Mouse (Mus musculus) neural tube, embryonic 13.5 days (tissue): ENCODE measurements at regions not wholly inside any gene's neighbourhood (a gene's known extent, or its start where the extent isn't known, plus 50 kb on each side); places are given as distances from the start of the nearest gene placed in this dataset.

Experiments used
- ATAC-seq: fragments of 200-750 bp; cut with Nextera tagmentation; 2 replicates; pipeline ENCODE4 v1.8.0; 2017; ENCODE audit warnings: low read depth, mild to moderate bottlenecking, moderate TSS enrichment, moderate library complexity
- H3K27ac ChIP-seq: fragments of 300-500 bp; sonication (generic); replicated peaks from 2 replicates; pipeline ENCODE4 v1.5.1; 2015; ENCODE audit warnings: moderate library complexity, mild to moderate bottlenecking, inconsistent platforms
- H3K27me3 ChIP-seq: fragments of 300-500 bp; sonication (generic); 2 replicates; pipeline ENCODE4 v1.6.1; 2015; ENCODE audit warnings: mild to moderate bottlenecking, inconsistent platforms
- H3K36me3 ChIP-seq: fragments of 300-500 bp; sonication (generic); 2 replicates; pipeline ENCODE4 v1.6.1; 2015; ENCODE audit warnings: mild to moderate bottlenecking, inconsistent platforms
- H3K4me1 ChIP-seq: fragments of 300-500 bp; sonication (generic); replicated peaks from 2 replicates; pipeline ENCODE4 v1.6.1; 2015; ENCODE audit warnings: inconsistent platforms
- H3K4me2 ChIP-seq: fragments of 300-500 bp; sonication (generic); 2 replicates; pipeline ENCODE4 v1.6.1; 2015; ENCODE audit warnings: inconsistent platforms, mild to moderate bottlenecking, moderate library complexity
- H3K4me3 ChIP-seq: fragments of 300-500 bp; sonication (generic); 2 replicates; pipeline ENCODE4 v1.5.1; 2015; ENCODE audit warnings: mild to moderate bottlenecking, inconsistent platforms
- H3K9ac ChIP-seq: fragments of 300-500 bp; sonication (generic); 2 replicates; pipeline ENCODE4 v1.6.1; 2015; ENCODE audit warnings: moderate library complexity, mild to moderate bottlenecking, inconsistent platforms
- H3K9me3 ChIP-seq: fragments of 300-500 bp; sonication (generic); 2 replicates; pipeline ENCODE4 v1.6.1; 2016; ENCODE audit warnings: inconsistent platforms
- WGBS: fragments of 180-500 bp; shearing (Covaris S2); methylation state at CpG from one replicate; pipeline ENCODE4 v1.1.7; 2015; 5-methylcytosine and 5-hydroxymethylcytosine counted together

- no peaks in the 10 kb centered on the region for H3K36me3 ChIP-seq
- H3K4me3 ChIP-seq = no peak overlapping the region
- H3K27ac ChIP-seq = peak overlapping the region; percentile 42; the same call in 1 of the 2 replicates
- ATAC-seq = peak; percentile 86
- 35% methylated on average over 6 of the region's 6 CpGs for WGBS
- no peaks in the 10 kb centered on the region for H3K4me1 ChIP-seq
- H3K27me3 ChIP-seq = no peaks in the 10 kb centered on the region
- no peak overlapping the region for H3K4me2 ChIP-seq
- no peaks in the 10 kb centered on the region for H3K9me3 ChIP-seq
- no peak overlapping the region for H3K9ac ChIP-seq
Observed at GRCm38 (mm10) chr17:16157711-16158110, 326.9 kb upstream of the Rgmb start.

- no peak overlapping the region for H3K4me3 ChIP-seq
- ATAC-seq = no peak
- no peaks in the 10 kb centered on the region for H3K36me3 ChIP-seq
- H3K9me3 ChIP-seq = no peaks in the 10 kb centered on the region
- no peak overlapping the region for H3K9ac ChIP-seq
- no peaks in the 10 kb centered on the region for H3K27me3 ChIP-seq
- no peak overlapping the region for H3K4me2 ChIP-seq
- no peaks in the 10 kb centered on the region for H3K4me1 ChIP-seq
- H3K27ac ChIP-seq = peak overlapping the region; percentile 29; the same call in 1 of the 2 replicates
- 47% methylated on average over 5 of the region's 5 CpGs for WGBS
Observed at GRCm38 (mm10) chr17:16157135-16157534, 326.3 kb upstream of the Rgmb start.

- Histone ChIP-seq H3K4me3 (no peak overlapping the region), H3K36me3 (no peaks in the 10 kb centered on the region), H3K27me3 (no peaks in the 10 kb centered on the region), H3K9me3 (no peaks in the 10 kb centered on the region), H3K4me1 (no peaks in the 10 kb centered on the region), H3K9ac (no peak overlapping the region), H3K27ac (peak overlapping the region; percentile 29), H3K4me2 (no peak overlapping the region)
- 76% methylated on average over 3 of the region's 3 CpGs for WGBS
- peak; percentile 63 for ATAC-seq
Observed at GRCm38 (mm10) chr17:16156596-16156995, 325.8 kb upstream of the Rgmb start.

GRCm38 (mm10) chr17:16155587-16155986 lies 324.7 kb upstream of the Rgmb start:
- WGBS = 84% methylated on average over 3 of the region's 3 CpGs
- no peak for ATAC-seq
- Histone ChIP-seq H3K4me1 (no peaks in the 10 kb centered on the region), H3K36me3 (no peaks in the 10 kb centered on the region), H3K9me3 (no peaks in the 10 kb centered on the region), H3K9ac (no peak overlapping the region), H3K27ac (no peak overlapping the region), H3K4me2 (no peak overlapping the region), H3K4me3 (no peak overlapping the region), H3K27me3 (no peaks in the 10 kb centered on the region)
